Mouse (Mus musculus) cortical plate, adult 2 months (tissue): ENCODE data around the gene Eya4. TPM values are rescaled to one million over a fixed set of nuclear protein-coding genes. Genes with fewer than 3 reads are reported as not detected.

Experiments
- H3K27ac ChIP-seq: fragments of 200-500 bp; 2 replicates; pipeline ENCODE4 v1.5.1; 2012; ENCODE audit warnings: low read length, control low read depth, inconsistent platforms; ENCODE audit not compliant: insufficient read depth
- H3K4me1 ChIP-seq: fragments of 200-500 bp; 2 replicates; pipeline ENCODE4 v1.6.1; 2011; ENCODE audit warnings: low read length; ENCODE audit not compliant: control insufficient read depth, insufficient read depth
- H3K4me3 ChIP-seq: fragments of 200-500 bp; 2 replicates; pipeline ENCODE4 v1.5.1; 2011; ENCODE audit warnings: mild to moderate bottlenecking, low read length, control low read depth; ENCODE audit not compliant: insufficient read depth
- CTCF ChIP-seq: fragments of 200-500 bp; IDR thresholded peaks from 2 replicates; pipeline ENCODE4 v1.5.1; 2011; ENCODE audit warnings: mild to moderate bottlenecking, control low read depth, low read length; ENCODE audit not compliant: insufficient read depth; ENCODE audit errors: extremely low read depth
- POLR2A ChIP-seq: fragments of 200-500 bp; IDR thresholded peaks from 2 replicates; pipeline ENCODE4 v1.6.1; 2011; ENCODE audit warnings: mild to moderate bottlenecking, low read length, control low read depth; ENCODE audit not compliant: insufficient read depth; ENCODE audit errors: extremely low read depth
- polyA plus RNA-seq: library from polyadenylated mRNA; depleted of rRNA; stranded (reverse); fragments of >200 nt; gene quantifications from 2 replicates; pipeline ENCODE4 v1.2.3, GENCODE M21; 2012; rRNA removed

The Eya4 gene
- polyA plus RNA-seq, result 3.0 and 3.7 TPM in 2 replicates

- Histone ChIP-seq H3K27ac (no peak within 1 kb of the TSS), H3K4me3 (peak within 1 kb of the TSS; percentile 51), H3K4me1 (peaks cover 4% of the 10 kb centered on the region; the same call in 1 of the 2 replicates)
- TF ChIP-seq POLR2A (no peak), CTCF (no peak)
These were observed at the start of gene Eya4 for GRCm38 (mm10) chr10:23350011-23350911. Eya4 (minus strand) TSS chr10:23350786.

- Histone ChIP-seq H3K4me1 (no peaks in the 10 kb centered on the region), H3K4me3 (no peak overlapping the region), H3K27ac (no peak overlapping the region)
- no peak for TF ChIP-seq POLR2A
- no peak for TF ChIP-seq CTCF
These were observed 44.8 kb upstream of the Eya4 start for GRCm38 (mm10) chr10:23395399-23395798.

GRCm38 (mm10) chr10:23394556-23395245, 44.1 kb upstream of the Eya4 start:
- Histone ChIP-seq H3K4me3 (no peak overlapping the region), H3K4me1 (no peaks in the 10 kb centered on the region), H3K27ac (no peak overlapping the region)
- TF ChIP-seq POLR2A, result no peak
- no peak for TF ChIP-seq CTCF

GRCm38 (mm10) chr10:23394152-23394551, 43.6 kb upstream of the Eya4 start:
- no peak overlapping the region for H3K27ac ChIP-seq
- no peak overlapping the region for H3K4me3 ChIP-seq
- H3K4me1 ChIP-seq, result no peaks in the 10 kb centered on the region
- TF ChIP-seq POLR2A (no peak), CTCF (no peak)

GRCm38 (mm10) chr10:23363866-23364265, 13.3 kb upstream of the Eya4 start:
- H3K4me3 ChIP-seq, result no peak overlapping the region
- no peak overlapping the region for H3K27ac ChIP-seq
- TF ChIP-seq POLR2A (no peak), CTCF (no peak)
- no peaks in the 10 kb centered on the region for H3K4me1 ChIP-seq

GRCm38 (mm10) chr10:23349392-23350010, 1.1 kb downstream of the Eya4 start:
- Histone ChIP-seq H3K4me1 (peaks cover 4% of the 10 kb centered on the region; the same call in 1 of the 2 replicates), H3K4me3 (peak overlapping the region; percentile 51), H3K27ac (no peak overlapping the region)
- TF ChIP-seq POLR2A, result no peak
- TF ChIP-seq CTCF, result no peak

GRCm38 (mm10) chr10:23348893-23349391, 1.6 kb downstream of the Eya4 start:
- Histone ChIP-seq H3K4me3 (peak overlapping the region; percentile 51), H3K27ac (no peak overlapping the region), H3K4me1 (peaks cover 4% of the 10 kb centered on the region; the same call in 1 of the 2 replicates)
- TF ChIP-seq CTCF, result no peak
- TF ChIP-seq POLR2A, result no peak

GRCm38 (mm10) chr10:23348101-23348892, 2.3 kb downstream of the Eya4 start:
- TF ChIP-seq POLR2A, result no peak
- no peak for TF ChIP-seq CTCF
- no peak overlapping the region for H3K27ac ChIP-seq
- H3K4me1 ChIP-seq, result peaks cover 4% of the 10 kb centered on the region; the same call in 1 of the 2 replicates
- peak overlapping the region; percentile 51 for H3K4me3 ChIP-seq
